Mouse (Mus musculus) layer of hippocampus, postnatal 25 days (tissue): Measurements from ENCODE around the gene Ppm1a. TPM values are rescaled to one million over a fixed set of nuclear protein-coding genes. Genes with fewer than 3 reads are reported as not detected.

Experiments used
- DNase-seq, 2 experiments: peaks; one replicate each; pipeline ENCODE4 v3.0.0; 2022; ENCODE audit warnings: mixed read lengths in 2 of 2, low spot score in 1 of 2; ENCODE audit errors: extremely low spot score in 1 of 2
- total RNA-seq, 2 experiments: library from RNA; stranded (reverse); gene quantifications; 2 replicates each; pipeline ENCODE4 v1.2.3; 2021

Gene Ppm1a
- total RNA-seq, 2 experiments from 2014 or later: 236 to 251 TPM

DNA sequence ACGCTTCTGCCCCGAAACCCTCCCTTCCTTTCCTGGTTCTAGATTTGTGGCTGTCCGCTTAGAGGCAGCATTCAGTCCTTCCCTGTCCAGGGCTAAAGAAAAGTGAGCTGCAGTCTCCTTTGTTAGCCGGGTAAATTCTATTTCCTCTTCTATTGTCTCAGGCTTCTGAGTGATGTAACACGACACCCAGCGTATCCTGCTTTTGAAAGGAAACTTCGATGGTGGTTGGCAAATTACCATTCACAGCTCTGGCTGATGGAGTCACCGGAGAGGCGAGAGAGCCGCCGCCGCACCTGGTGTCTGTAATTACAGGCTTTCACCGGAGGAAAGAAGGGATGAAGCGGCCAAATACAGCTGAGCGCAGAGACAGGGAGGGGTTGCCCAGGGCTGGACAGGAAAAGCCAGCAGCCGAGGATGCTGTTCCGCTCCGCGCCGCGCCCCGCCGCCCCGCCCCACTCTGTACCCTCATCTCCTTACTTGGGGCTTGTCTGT lies 63.7 kb downstream of the Ppm1a start:
- DNase-seq: no peak

DNA sequence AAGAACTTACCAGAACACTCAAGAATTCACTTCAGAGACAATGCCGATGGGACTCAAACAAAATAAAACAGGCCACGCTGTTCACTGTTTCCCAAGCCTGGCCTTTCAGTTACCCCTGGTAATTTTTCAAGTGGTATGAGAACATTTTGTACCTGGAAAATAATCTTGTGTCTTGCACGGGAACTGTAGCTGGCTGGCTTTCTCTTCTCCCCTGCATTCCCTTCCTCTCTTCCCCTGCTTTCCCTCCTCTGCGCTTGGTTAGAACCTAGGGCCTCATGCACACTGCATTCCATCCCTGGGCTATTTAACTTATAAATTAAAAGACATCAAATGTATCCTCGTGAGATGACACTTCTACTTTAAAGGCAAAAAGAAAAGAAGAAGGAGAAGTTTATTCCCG lies 64.3 kb downstream of the Ppm1a start:
- no peak for DNase-seq

- no peak for DNase-seq
These were observed 68.4 kb downstream of the Ppm1a start for GRCm38 (mm10) chr12:72825656-72826055.

DNA sequence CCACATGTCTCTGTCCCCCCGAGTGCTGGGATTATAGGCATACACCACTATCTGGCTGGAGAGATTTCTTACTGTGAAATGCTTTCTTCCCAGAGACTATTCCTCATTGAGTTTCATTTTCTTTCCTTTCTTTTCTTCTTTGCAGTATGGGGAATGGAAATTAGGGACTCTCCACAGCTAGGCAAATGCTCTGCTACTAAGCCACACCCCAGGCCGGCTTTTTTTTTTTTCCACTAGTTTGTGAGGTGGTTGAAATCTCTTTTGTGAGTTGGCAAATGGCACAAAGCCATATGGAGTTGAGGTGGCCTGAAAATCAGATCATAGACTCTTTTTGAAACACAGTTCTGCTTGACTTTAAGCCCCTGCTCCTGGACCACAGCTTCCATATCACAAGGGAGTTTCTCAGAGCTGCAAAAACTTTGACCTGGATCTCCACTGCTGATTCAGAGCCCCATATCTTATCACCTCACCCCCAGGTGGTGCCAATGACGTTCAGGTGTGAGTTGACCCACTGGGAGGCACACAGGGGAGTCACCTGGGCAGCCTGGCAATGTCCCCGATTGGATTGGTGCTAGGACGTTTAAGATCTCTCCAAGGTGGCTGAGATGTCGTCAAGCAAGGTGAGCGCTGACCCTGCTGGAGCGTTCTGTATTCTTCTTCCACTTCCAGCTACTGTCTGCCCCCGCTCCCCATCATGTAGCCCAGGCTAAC lies 71.7 kb downstream of the Ppm1a start:
- no peak for DNase-seq

DNA sequence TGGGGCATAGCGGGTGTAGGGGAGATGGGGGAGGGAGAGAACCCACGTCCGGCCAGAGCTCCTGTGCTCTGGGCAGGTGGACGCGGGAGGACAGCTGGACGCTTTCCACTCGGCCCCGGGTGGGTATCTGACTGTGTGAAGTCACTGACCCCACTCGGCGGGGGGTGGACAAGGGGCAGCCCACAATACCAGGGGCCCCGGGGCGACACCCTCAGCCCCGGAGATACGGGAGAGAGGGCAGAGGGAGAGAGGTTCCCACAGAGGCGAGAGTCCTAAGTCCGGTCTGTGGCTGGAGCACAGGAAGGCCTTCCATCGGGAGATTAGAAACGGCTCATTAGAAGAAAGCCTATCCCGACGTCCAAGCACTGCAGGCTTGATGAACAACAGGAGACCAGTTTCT lies 72.5 kb downstream of the Ppm1a start:
- DNase-seq: no peak

DNA sequence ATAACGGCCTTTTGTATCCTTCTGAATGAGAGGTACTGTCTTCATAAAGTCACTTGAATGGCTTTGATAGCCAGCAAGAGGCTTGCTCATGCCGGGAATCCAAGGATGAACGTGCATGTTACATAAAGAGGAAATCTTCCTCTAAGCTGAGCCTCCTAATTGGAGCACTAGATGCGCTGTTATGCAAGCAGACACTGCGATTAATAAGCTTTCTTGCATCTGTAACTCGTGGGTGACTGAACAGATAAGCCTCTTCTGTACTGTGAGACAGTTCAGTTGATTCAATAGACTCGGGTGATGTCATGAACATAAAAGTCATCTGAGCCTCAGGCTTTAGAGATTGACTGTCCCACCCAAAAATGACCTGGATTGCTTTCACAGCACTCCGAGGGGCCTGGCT lies 73.1 kb downstream of the Ppm1a start:
- DNase-seq: no peak

DNA sequence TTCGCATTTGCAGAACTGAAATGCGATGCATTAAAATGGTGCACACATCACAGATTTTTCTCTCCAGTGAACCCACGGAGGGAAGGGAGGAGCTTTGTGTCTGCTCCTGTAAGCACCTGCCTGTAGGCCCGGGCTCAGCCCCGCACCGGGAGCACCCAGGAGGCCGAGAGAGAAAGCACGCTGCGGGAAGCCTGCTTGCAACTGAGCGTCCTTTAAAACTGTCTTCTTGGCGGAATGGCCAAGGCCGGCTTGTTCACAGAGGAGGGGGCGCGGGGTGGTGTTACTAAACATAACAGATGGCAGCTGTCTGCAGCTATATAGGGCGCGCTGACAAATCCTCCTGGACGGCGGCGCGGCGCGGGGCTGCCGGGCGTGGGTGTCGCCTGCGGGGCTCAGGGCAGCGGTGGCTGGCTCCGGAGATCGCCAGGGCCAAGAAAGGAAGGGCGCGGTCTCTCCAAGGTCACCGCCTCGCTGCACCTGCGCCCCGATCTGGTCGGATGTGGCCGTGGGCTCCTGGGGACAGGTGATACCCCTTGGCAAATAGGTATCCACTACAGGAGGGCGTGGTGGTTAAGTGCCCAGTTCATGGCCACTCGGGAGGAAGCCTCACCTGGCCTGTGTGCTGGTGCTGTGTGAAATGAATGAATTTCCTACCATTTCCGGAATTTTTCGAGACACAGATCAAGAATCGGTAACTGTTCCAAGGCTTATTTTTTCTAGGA lies 74.6 kb downstream of the Ppm1a start:
- peak; percentile 43 to 57 for DNase-seq

- DNase-seq: no peak
These were observed 77.7 kb downstream of the Ppm1a start for GRCm38 (mm10) chr12:72834773-72835517.

DNA sequence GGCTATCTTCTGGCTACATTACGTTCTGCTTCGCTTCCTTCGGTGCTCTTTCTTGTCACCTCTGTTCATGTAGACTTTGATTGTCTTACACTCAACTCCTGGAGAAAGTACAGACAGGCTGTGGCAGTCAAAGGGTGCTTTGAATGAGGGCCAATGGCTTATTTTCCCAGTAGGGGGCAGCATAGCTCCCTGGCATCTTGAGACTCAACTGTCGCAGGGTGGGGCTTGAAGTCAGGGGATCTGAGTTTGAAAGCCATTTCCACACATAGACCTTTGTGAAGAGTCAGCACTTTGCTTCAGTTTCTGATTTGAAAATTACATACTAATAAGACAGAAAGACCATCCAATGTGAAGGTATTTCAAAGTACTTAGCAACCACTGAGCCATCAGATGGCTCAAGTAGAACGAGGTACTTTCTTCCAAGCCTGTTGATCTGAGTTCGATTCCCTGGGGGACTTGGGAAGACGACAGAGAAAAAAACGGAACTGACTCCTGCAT lies 78.3 kb downstream of the Ppm1a start:
- DNase-seq: no peak

- DNase-seq: no peak
These were observed 80.0 kb downstream of the Ppm1a start for GRCm38 (mm10) chr12:72837302-72837701.

GRCm38 (mm10) chr12:72841500-72841899 lies 84.2 kb downstream of the Ppm1a start:
- no peak for DNase-seq

DNA sequence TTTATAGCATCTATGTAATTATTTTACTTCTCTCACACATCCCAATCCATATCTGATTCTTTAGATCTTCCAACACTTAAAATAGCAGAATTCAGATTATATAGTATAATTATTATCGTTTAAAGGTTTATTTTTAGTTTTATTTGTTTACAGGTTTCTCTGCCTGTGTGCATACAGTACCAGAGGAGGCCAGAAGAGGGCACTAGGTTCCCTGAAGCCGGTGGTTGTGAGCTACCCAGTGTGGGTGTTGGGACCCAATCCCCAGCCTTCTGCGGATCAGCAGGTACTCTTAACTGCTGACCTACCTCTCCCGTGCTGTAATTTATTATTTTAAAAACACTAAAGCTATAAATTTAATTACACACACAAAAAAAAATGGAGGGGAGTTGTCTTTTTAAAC lies 85.9 kb downstream of the Ppm1a start:
- DNase-seq: no peak

GRCm38 (mm10) chr12:72843555-72843954 lies 86.3 kb downstream of the Ppm1a start:
- DNase-seq: no peak

DNA sequence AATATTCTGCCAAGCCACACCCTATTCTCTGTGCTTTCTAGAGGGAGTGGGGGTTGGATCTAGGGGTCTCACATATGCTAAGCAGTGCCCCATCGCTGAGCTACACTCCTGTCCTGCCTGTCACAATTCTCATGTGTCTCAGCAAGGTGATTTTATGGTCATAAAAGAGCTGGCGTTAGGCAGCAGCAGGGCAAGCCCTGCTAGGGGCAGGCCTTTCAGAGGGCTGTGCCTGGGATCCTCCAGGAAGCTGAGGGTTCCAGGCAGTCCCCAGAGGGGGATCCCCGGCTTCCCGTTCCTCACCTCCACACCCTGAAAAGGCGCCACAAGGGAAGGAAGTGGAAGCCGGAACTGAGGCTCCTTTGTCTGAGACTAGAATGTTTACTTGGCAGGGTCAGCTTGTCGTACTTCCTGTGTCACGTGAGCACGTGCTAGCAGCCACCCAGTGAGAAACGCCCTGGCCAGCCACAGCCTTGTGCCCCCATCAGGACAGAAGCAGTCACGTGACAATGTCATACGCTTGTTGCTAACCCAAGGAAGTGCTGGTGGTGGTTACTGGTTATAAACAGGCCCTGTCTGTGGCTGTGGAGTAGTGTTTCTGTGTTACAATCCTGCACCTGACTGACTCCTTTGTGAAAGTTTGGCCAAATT lies 86.8 kb downstream of the Ppm1a start:
- no peak for DNase-seq

DNA sequence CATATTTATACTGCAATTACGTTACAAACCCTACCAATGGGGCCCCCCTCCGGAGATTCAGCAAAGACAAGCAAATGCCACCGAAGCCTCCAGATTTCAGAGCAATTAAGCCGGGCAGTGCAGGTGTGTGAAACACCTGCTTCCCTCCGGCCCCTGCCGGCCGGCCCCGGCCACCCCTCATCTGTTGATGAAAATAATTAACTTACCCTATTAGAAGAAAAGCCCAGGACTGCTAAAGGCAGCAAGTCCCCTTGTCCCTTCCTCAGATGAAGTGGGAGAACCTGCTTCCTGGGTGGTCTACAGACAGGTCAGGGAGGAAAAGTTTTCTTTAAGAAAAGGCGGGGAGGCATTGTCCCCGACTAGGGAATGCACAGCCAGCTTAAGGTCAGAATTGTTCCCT lies 88.7 kb downstream of the Ppm1a start:
- DNase-seq: no peak

DNA sequence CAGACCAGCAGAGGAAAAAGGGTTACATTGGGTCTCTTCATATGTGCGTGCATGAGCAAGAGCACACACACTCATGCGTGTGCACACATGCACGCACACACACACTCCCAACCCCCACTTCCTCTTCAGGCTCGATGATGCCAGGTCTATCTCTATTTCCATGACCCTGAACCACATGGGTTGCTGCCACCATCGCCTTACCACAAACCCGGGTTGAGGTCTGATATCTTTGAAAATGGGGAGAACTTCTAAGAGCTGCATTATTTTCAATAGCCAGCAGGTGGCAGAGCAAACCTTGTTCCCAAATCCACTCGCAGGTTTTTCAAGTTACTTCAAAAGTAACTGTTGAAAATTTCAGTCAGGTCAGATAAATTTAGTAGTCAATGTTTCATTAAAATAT lies 90.5 kb downstream of the Ppm1a start:
- DNase-seq: peak in 1 of 2 experiments; percentile 63

Other genes starting within 250 kb of the Ppm1a start
- gene Pcnx4, start 221.1 kb upstream of the Ppm1a start, total RNA-seq: 10 to 100 TPM; 29.2 to 33.0 TPM
- not detected for gene Gm4756, start 107.8 kb upstream of the Ppm1a start, total RNA-seq
- 10 to 100 TPM; 43.9 to 47.9 TPM for gene Dhrs7, start 92.5 kb upstream of the Ppm1a start, total RNA-seq
- not detected for gene Six6, start 182.4 kb downstream of the Ppm1a start, total RNA-seq
- 1 to 10 TPM; 4.9 to 6.9 TPM for gene 4930447C04Rik, start 183.3 kb downstream of the Ppm1a start, total RNA-seq